Mouse (Mus musculus) stomach, embryonic 15.5 days (tissue): ENCODE data around the gene Rras2. TPM values are rescaled to one million over a fixed set of nuclear protein-coding genes. Genes with fewer than 3 reads are reported as not detected.

Source experiments
- ATAC-seq: fragments of 200-750 bp; cut with Nextera tagmentation; 2 replicates; pipeline ENCODE4 v1.8.0; 2017; ENCODE audit warnings: low read depth, moderate number of reproducible peaks, moderate TSS enrichment; ENCODE audit not compliant: insufficient read depth, low FRiP score
- H3K27ac ChIP-seq: fragments of 300-500 bp; sonication (generic); 2 replicates; pipeline ENCODE4 v1.5.1; 2015; ENCODE audit warnings: mild to moderate bottlenecking, inconsistent platforms
- H3K27me3 ChIP-seq: fragments of 300-500 bp; sonication (generic); replicated peaks from 2 replicates; pipeline ENCODE4 v1.6.1; 2015; ENCODE audit warnings: inconsistent platforms
- H3K36me3 ChIP-seq: fragments of 300-500 bp; sonication (generic); 2 replicates; pipeline ENCODE4 v1.6.1; 2015; ENCODE audit warnings: inconsistent platforms
- H3K4me1 ChIP-seq: fragments of 300-500 bp; sonication (generic); 2 replicates; pipeline ENCODE4 v1.6.1; 2015; ENCODE audit warnings: inconsistent platforms
- H3K4me2 ChIP-seq: fragments of 300-500 bp; sonication (generic); 2 replicates; pipeline ENCODE4 v1.6.1; 2015; ENCODE audit warnings: mild to moderate bottlenecking, inconsistent platforms
- H3K4me3 ChIP-seq: fragments of 300-500 bp; sonication (generic); replicated peaks from 2 replicates; pipeline ENCODE4 v1.5.1; 2015; ENCODE audit warnings: inconsistent platforms
- H3K9ac ChIP-seq: fragments of 300-500 bp; sonication (generic); 2 replicates; pipeline ENCODE4 v1.6.1; 2015; ENCODE audit warnings: inconsistent platforms
- H3K9me3 ChIP-seq: fragments of 300-500 bp; sonication (generic); 2 replicates; pipeline ENCODE4 v1.6.1; 2016; ENCODE audit warnings: inconsistent platforms
- WGBS: fragments of 180-500 bp; shearing (Covaris S2); methylation state at CpG from one replicate; pipeline ENCODE4 v1.1.7; 2015; 5-methylcytosine and 5-hydroxymethylcytosine counted together
- polyA plus RNA-seq: library from polyadenylated mRNA; unstranded; fragments of >200 nt; fragmentation: Nextera tagmentation; extraction: Ambion mirVana; gene quantifications from 2 replicates; pipeline ENCODE4 v1.2.1, GENCODE M21; 2015

Rras2 gene
- polyA plus RNA-seq, 1 experiment from 2014 or later = 28.5 TPM

GRCm38 (mm10) chr7:114140026-114140425 lies 22.4 kb upstream of the Rras2 start:
- Histone ChIP-seq H3K27ac (no peak overlapping the region), H3K4me3 (no peak overlapping the region), H3K27me3 (no peaks in the 10 kb centered on the region), H3K9ac (no peak overlapping the region), H3K9me3 (no peaks in the 10 kb centered on the region), H3K4me1 (no peaks in the 10 kb centered on the region), H3K36me3 (no peaks in the 10 kb centered on the region), H3K4me2 (no peak overlapping the region)
- no peak for ATAC-seq
- WGBS = 78% methylated on average over 7 of the region's 7 CpGs

DNA sequence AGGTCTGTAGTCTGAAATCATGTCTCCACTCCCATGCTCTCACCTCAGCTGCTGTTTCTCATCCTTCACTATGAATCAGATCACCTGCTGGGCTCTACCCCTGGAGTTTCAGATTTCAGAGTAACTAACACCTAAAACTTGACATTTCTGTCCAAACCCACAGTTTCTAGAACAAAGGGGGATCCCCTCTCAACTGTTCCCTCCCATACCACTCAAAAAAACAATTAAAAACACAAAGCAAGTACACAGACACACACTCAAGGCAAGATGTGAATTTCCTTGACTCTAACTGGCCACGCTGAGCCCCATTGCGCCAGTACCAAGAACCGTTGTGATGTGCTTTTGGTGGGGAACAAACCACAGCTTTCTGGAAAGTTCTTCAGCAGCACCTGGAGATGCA lies 21.8 kb upstream of the Rras2 start:
- no peak for ATAC-seq

GRCm38 (mm10) chr7:114138261-114138660 lies 20.7 kb upstream of the Rras2 start:
- no peaks in the 10 kb centered on the region for H3K9me3 ChIP-seq
- H3K36me3 ChIP-seq = no peaks in the 10 kb centered on the region
- H3K9ac ChIP-seq = no peak overlapping the region
- H3K4me1 ChIP-seq = no peaks in the 10 kb centered on the region
- 89% methylated on average over 2 of the region's 2 CpGs for WGBS
- ATAC-seq = no peak
- H3K4me3 ChIP-seq = no peak overlapping the region
- H3K27me3 ChIP-seq = no peaks in the 10 kb centered on the region
- no peak overlapping the region for H3K4me2 ChIP-seq
- no peak overlapping the region for H3K27ac ChIP-seq

More for the DNA sequence above, 21.8 kb upstream of the Rras2 start:
- Histone ChIP-seq H3K4me1 (no peaks in the 10 kb centered on the region), H3K27me3 (no peaks in the 10 kb centered on the region), H3K9me3 (no peaks in the 10 kb centered on the region), H3K4me2 (no peak overlapping the region), H3K4me3 (no peak overlapping the region), H3K36me3 (no peaks in the 10 kb centered on the region), H3K9ac (no peak overlapping the region), H3K27ac (no peak overlapping the region)
- WGBS = 89% methylated on average over 3 of the region's 3 CpGs

DNA sequence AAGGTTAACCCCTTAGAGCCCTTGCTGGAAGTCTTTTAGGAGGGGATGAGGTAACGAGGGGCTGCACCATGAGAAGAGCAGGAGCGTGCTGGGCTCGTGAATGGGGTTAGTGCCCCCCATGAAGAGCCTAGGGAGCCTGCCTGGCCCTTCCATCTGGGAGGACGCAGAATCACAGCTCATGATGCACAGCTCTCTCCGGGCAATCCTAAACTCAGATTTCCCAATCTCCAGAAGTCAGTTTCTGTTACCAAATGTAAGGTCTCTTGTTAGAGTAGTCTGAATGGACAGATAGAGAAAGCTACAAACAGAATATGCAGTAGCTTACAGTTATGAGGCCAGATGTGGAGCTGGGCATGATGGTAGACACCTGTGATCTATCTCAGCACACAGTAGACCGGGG lies 17.6 kb upstream of the Rras2 start:
- Histone ChIP-seq H3K36me3 (no peaks in the 10 kb centered on the region), H3K9ac (no peak overlapping the region), H3K4me1 (no peaks in the 10 kb centered on the region), H3K4me2 (no peak overlapping the region), H3K9me3 (no peaks in the 10 kb centered on the region), H3K27ac (no peak overlapping the region), H3K4me3 (no peak overlapping the region), H3K27me3 (no peaks in the 10 kb centered on the region)
- WGBS = 30% methylated on average over 6 of the region's 6 CpGs
- ATAC-seq = no peak

DNA sequence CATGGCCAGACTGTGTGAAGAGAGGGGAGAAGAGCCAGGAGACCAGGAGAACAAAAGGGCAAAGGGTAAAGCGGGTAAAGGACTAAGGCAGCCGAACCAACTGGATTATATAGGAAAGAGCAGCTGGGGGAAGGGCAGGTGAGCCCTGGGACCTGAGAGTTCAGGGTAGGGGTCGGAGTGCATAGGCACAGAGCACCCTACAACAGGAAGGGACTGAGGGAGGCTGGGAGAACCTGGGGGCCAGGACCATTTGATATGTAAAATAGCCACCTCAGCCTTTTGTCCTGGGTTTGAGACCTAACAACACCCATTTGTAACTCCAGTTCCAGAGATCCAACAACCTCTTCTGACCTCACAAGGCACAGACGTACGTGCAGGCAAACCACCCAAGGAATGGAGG lies 16.4 kb upstream of the Rras2 start:
- 44% methylated on average over 5 of the region's 5 CpGs for WGBS
- Histone ChIP-seq H3K27me3 (no peaks in the 10 kb centered on the region), H3K4me1 (no peaks in the 10 kb centered on the region), H3K4me3 (no peak overlapping the region), H3K9ac (no peak overlapping the region), H3K4me2 (no peak overlapping the region), H3K36me3 (no peaks in the 10 kb centered on the region), H3K27ac (no peak overlapping the region), H3K9me3 (no peaks in the 10 kb centered on the region)
- ATAC-seq = no peak

- Histone ChIP-seq H3K36me3 (no peaks in the 10 kb centered on the region), H3K4me3 (no peak overlapping the region), H3K9ac (no peak overlapping the region), H3K27me3 (no peaks in the 10 kb centered on the region), H3K4me1 (no peaks in the 10 kb centered on the region), H3K4me2 (no peak overlapping the region), H3K27ac (no peak overlapping the region), H3K9me3 (no peaks in the 10 kb centered on the region)
- ATAC-seq = no peak
- 50% methylated on average over 8 of the region's 8 CpGs for WGBS
These were observed 14.7 kb upstream of the Rras2 start for GRCm38 (mm10) chr7:114132316-114132715.

DNA sequence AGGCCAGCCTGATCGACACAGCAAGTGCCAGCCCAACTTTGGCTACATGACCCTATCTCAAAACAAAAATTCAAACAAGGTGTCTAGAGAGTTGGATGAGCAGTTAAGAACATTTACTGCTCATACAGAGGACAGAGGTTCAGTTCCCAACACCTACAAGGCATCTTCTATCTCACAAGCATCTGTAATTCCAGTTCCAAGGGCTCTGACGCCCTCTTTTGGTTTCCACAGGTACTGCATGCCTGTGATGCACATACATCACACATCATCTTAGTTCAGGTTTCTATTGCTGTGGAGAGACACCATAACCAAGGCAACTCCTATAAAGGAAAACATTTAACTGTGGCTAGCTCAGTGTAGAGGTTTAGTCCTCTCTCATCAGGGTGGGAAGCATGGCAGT lies 11.7 kb upstream of the Rras2 start:
- Histone ChIP-seq H3K27ac (no peak overlapping the region), H3K4me3 (no peak overlapping the region), H3K4me1 (no peaks in the 10 kb centered on the region), H3K4me2 (no peak overlapping the region), H3K9me3 (no peaks in the 10 kb centered on the region), H3K9ac (no peak overlapping the region), H3K36me3 (no peaks in the 10 kb centered on the region), H3K27me3 (no peaks in the 10 kb centered on the region)
- 48% methylated on average over 2 of the region's 2 CpGs for WGBS
- no peak for ATAC-seq

DNA sequence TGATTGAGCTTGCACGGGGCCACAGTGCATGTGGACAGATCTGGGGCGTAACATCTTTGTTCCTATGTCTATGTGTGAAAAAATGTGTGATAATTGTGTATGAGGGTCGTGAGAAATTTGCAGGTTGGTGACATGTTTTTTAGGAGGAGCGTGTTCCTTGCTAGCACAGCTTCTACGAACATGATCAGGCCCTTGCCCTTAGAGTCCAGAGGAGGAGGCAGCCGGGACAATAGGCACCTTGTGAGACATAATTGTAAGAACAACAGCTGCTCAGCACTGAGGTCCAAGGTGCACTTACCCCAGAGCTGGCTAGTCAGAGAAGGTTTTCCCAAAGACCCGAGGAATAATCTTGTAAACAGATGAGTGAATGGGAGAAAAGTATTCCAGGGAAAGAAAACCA lies 599 bp upstream of the Rras2 start:
- 40% methylated on average over 7 of the region's 7 CpGs for WGBS
- Histone ChIP-seq H3K4me2 (peak overlapping the region; percentile 79), H3K4me3 (peak overlapping the region; percentile 86), H3K27ac (no peak overlapping the region), H3K9ac (no peak overlapping the region), H3K4me1 (0 out of 2 replicates have a peak, but pooled peaks cover 6% of the 10 kb centered on the region), H3K9me3 (no peaks in the 10 kb centered on the region), H3K27me3 (no peaks in the 10 kb centered on the region), H3K36me3 (no peaks in the 10 kb centered on the region)
- ATAC-seq = no peak

- H3K4me1 ChIP-seq = 0 out of 2 replicates have a peak, but pooled peaks cover 6% of the 10 kb centered on the region
- peak overlapping the region; percentile 79 for H3K4me2 ChIP-seq
- no peaks in the 10 kb centered on the region for H3K27me3 ChIP-seq
- peak overlapping the region; percentile 85 for H3K9ac ChIP-seq
- H3K9me3 ChIP-seq = no peaks in the 10 kb centered on the region
- H3K36me3 ChIP-seq = no peaks in the 10 kb centered on the region
- H3K27ac ChIP-seq = peak overlapping the region; percentile 96
- WGBS = 1% methylated on average over 48 of the region's 74 CpGs
- peak overlapping the region; percentile 86 for H3K4me3 ChIP-seq
- ATAC-seq = peak; percentile 80
These were observed 750 bp downstream of the Rras2 start for GRCm38 (mm10) chr7:114116711-114117351.

DNA sequence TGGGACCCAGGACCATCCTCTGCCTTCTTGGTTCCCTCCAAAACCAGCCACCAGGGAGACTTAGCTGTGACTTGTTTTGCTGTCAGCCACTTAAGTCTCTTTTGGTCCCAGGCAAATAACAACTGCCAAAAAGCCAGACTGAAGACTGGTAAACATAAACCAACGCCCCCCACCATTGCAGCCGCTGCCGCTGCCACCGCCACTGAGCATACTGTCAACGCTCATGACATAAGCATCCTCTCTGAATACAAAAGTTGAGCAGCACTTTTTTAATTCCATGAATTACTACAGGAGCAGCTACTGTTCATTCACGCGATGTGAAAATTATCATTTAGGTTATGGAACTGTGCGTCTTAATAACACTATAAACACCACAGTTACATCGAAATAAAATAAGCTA lies 1.6 kb downstream of the Rras2 start:
- Histone ChIP-seq H3K27me3 (no peaks in the 10 kb centered on the region), H3K4me2 (peak overlapping the region; percentile 79), H3K4me3 (peak overlapping the region; percentile 86), H3K9me3 (no peaks in the 10 kb centered on the region), H3K4me1 (0 out of 2 replicates have a peak, but pooled peaks cover 6% of the 10 kb centered on the region), H3K9ac (no peak overlapping the region), H3K27ac (no peak overlapping the region), H3K36me3 (no peaks in the 10 kb centered on the region)
- WGBS = 23% methylated on average over 9 of the region's 9 CpGs
- ATAC-seq = no peak

DNA sequence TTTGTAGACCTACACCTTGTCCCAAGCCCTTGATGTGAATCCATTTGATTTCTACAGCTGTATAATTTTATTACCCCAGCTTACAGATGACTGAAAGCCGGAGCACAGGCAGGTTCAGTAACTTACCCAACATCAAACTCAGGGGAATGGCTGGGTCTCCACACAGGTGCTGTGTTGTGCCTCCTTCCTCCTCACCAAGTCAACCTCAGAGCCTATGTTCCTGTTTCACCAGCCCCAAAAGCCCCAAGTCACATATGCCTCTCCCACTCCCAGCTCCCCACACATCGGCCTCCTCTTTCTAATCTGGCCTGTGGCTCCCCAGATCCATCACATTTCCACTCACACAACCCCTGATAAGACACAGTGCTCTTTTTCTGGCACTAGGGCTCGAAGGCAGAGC lies 2.6 kb downstream of the Rras2 start:
- Histone ChIP-seq H3K27ac (no peak overlapping the region), H3K27me3 (no peaks in the 10 kb centered on the region), H3K4me1 (0 out of 2 replicates have a peak, but pooled peaks cover 6% of the 10 kb centered on the region), H3K4me2 (no peak overlapping the region), H3K9me3 (no peaks in the 10 kb centered on the region), H3K4me3 (no peak overlapping the region), H3K36me3 (no peaks in the 10 kb centered on the region), H3K9ac (no peak overlapping the region)
- no peak for ATAC-seq
- WGBS = 72% methylated on average over 3 of the region's 3 CpGs

- Histone ChIP-seq H3K4me1 (0 out of 2 replicates have a peak, but pooled peaks cover 6% of the 10 kb centered on the region), H3K27ac (no peak overlapping the region), H3K9me3 (no peaks in the 10 kb centered on the region), H3K36me3 (no peaks in the 10 kb centered on the region), H3K4me2 (no peak overlapping the region), H3K27me3 (no peaks in the 10 kb centered on the region), H3K4me3 (no peak overlapping the region), H3K9ac (no peak overlapping the region)
- no peak for ATAC-seq
- 87% methylated on average over 2 of the region's 2 CpGs for WGBS
These were observed 3.3 kb downstream of the Rras2 start for GRCm38 (mm10) chr7:114114284-114114683.

GRCm38 (mm10) chr7:114110500-114110899 lies 7.1 kb downstream of the Rras2 start:
- Histone ChIP-seq H3K4me3 (no peak overlapping the region), H3K27me3 (no peaks in the 10 kb centered on the region), H3K4me2 (no peak overlapping the region), H3K9ac (no peak overlapping the region), H3K27ac (no peak overlapping the region), H3K9me3 (no peaks in the 10 kb centered on the region), H3K36me3 (no peaks in the 10 kb centered on the region), H3K4me1 (0 out of 2 replicates have a peak, but pooled peaks cover under 1% of the 10 kb centered on the region)
- 60% methylated on average over 2 of the region's 2 CpGs for WGBS
- ATAC-seq = no peak
